Comparison of ENCODE assay signal across 21 mouse cellular contexts in the genomic region with DNA sequence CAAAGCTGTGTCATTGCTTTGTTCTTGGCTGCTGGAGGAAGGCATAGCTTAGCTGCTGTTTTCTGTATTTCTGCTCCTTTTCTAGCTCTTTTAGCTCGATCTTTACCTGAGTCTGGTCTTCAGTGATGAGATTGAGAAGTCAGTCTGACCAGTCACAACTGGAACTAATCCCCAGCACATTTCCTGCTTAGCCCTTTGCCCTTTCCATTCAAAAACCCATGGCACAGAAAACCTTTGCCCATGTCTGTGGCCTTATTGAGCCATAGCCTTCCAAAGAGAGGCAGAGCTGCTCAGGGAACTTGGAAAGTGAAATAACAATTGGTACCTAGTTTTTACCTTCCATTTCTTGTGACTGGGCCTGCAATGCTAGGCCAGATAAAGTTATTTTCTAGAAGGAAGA. TPM values are rescaled to one million over a fixed set of nuclear protein-coding genes. Genes with fewer than 3 reads are reported as not detected.
"Had no signal": no experiment of that assay in that cellular context is flagged by ENCODE, and none has a peak within 500 bp of the region (broad histone marks: within the 10 kb centered on the region; RNA-seq: fewer than 3 reads in every experiment).

No protein-coding gene starts in this region.

- H3K27me3 ChIP-seq: intestine, embryonic 15.5 days; limb, embryonic 13.5 days; liver, embryonic 15.5 days; megakaryocyte, embryonic 14.5 days; midbrain, embryonic 13.5 days; neural tube, embryonic 13.5 days had no signal

- H3K27ac ChIP-seq: intestine, embryonic 15.5 days; layer of hippocampus, adult 2 months; limb, embryonic 10.5 days; limb, embryonic 13.5 days; liver, embryonic 15.5 days; midbrain, embryonic 10.5 days; midbrain, embryonic 13.5 days; neural tube, embryonic 13.5 days had no signal

- H3K9me3 ChIP-seq: intestine, embryonic 15.5 days; limb, embryonic 10.5 days; limb, embryonic 13.5 days; liver, embryonic 15.5 days; megakaryocyte, embryonic 14.5 days; midbrain, embryonic 10.5 days; midbrain, embryonic 13.5 days; neural tube, embryonic 13.5 days had no signal

- ATAC-seq: intestine, embryonic 15.5 days; midbrain, embryonic 13.5 days; midbrain, embryonic 16.5 days had no signal

- H3K4me3 ChIP-seq: intestine, embryonic 15.5 days; layer of hippocampus, adult 2 months; limb, embryonic 10.5 days; limb, embryonic 13.5 days; liver, embryonic 15.5 days; megakaryocyte, embryonic 14.5 days; midbrain, embryonic 10.5 days; midbrain, embryonic 13.5 days; myocyte; neural tube, embryonic 13.5 days had no signal

- H3K4me2 ChIP-seq: intestine, embryonic 15.5 days; limb, embryonic 13.5 days; liver, embryonic 11.5 days; liver, embryonic 15.5 days; midbrain, embryonic 13.5 days; neural tube, embryonic 13.5 days had no signal

- DNase-seq: kidney, adult 11 months; layer of hippocampus, adult 9-11 months; lung, adult 2 months; lung, postnatal 36 days; retina, postnatal 1 day; right cerebral cortex, postnatal 25 days; thymus, adult 18-20 months; thymus, postnatal 36 days had no signal

- H3K9ac ChIP-seq: intestine, embryonic 15.5 days; limb, embryonic 13.5 days; liver, embryonic 15.5 days; midbrain, embryonic 13.5 days; neural tube, embryonic 13.5 days had no signal

RNA-seq across cellular contexts. Expression of gene Clec3b, which starts 35.2 kb away (rescaled TPM):
- polyA plus RNA-seq: intestine, embryonic 15.5 days; kidney, embryonic 14.5 days; limb, embryonic 10.5 days; liver, embryonic 11.5 days; liver, embryonic 15.5 days; midbrain, embryonic 13.5 days had no signal
